Mouse (Mus musculus) G1E (cell line): ENCODE measurements at regions not wholly inside any gene's neighbourhood (a gene's known extent, or its start where the extent isn't known, plus 50 kb on each side); places are given as distances from the start of the nearest gene placed in this dataset.

Experiments used
- CTCF ChIP-seq: IDR thresholded peaks from 2 replicates; pipeline ENCODE4 v1.5.1; 2012; ENCODE audit warnings: low read depth, low read length, inconsistent platforms, mixed read lengths
- GATA1 ChIP-seq: IDR thresholded peaks from 2 replicates; pipeline ENCODE4 v1.6.1; 2012; ENCODE audit warnings: borderline replicate concordance, low read length, inconsistent platforms, mixed read lengths
- POLR2AphosphoS5 ChIP-seq: IDR thresholded peaks from 2 replicates; pipeline ENCODE4 v1.6.1; 2012; ENCODE audit warnings: low read depth, low read length, inconsistent platforms; ENCODE audit not compliant: insufficient replicate concordance
- TAL1 ChIP-seq: conservative IDR thresholded peaks from 2 replicates; pipeline ENCODE4 v1.6.1; 2012; ENCODE audit warnings: low read depth, low read length, inconsistent platforms, mixed read lengths

DNA sequence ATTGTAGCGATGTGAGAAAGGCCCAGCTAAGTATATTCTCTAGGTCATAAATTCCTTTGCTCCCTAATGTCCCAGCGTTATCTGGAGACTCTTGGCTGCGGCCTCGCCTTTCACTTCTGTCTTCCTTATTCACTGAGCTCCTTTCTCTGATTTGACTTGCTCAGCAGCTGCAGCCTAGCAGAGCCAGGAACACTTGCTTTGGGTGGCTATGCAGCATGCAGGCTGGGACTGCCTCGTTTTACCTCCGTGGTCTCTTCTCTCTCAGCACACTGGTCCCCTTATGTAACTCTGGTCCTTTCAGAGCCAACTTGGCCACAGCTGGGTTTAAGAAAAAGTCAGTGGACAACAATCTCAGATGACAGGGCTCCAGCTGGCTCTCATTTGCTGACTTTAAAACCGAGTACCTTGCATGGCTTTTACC, 75.1 kb downstream of the Fam173b start:
- no peak for TF ChIP-seq CTCF
- no peak for TF ChIP-seq TAL1
- no peak for TF ChIP-seq POLR2AphosphoS5
- TF ChIP-seq GATA1, result no peak
